Mouse (Mus musculus) MEL (cell line): Measurements from ENCODE around the gene Btnl6. TPM values are rescaled to one million over a fixed set of nuclear protein-coding genes. Genes with fewer than 3 reads are reported as not detected.

ENCODE experiments used
- DNase-seq: peaks from one replicate; pipeline ENCODE4 v3.0.0; 2011; ENCODE audit warnings: low read depth, low spot score
- H3K27ac ChIP-seq: 2 replicates; pipeline ENCODE4 v1.5.1; 2012; ENCODE audit warnings: low read depth, mild to moderate bottlenecking, control low read depth, low read length, moderate library complexity; ENCODE audit not compliant: control insufficient read depth
- H3K27me3 ChIP-seq, 2 experiments: fragments of 150-350 bp in 1 of 2; sonication (generic) in 1 of 2; 2 replicates each; pipeline ENCODE4 v1.6.1; 2012; ENCODE audit warnings: low read length in 2 of 2, mild to moderate bottlenecking in 2 of 2, improper control_type of control experiment in 1 of 2, moderate library complexity in 1 of 2; ENCODE audit not compliant: insufficient read depth in 2 of 2, control insufficient read depth in 1 of 2
- H3K36me3 ChIP-seq, 2 experiments: 2 replicates each; pipeline ENCODE4 v1.6.1; 2012 to 2014; ENCODE audit warnings: low read length in 2 of 2, improper control_type of control experiment in 1 of 2, inconsistent platforms in 1 of 2, mild to moderate bottlenecking in 1 of 2; ENCODE audit not compliant: insufficient read depth in 2 of 2, control insufficient read depth in 1 of 2
- H3K4me1 ChIP-seq, 2 experiments: fragments of 150-350 bp in 1 of 2; sonication (generic) in 1 of 2; 2 replicates each; pipeline ENCODE4 v1.6.1; 2012; ENCODE audit warnings: low read length in 2 of 2, improper control_type of control experiment in 1 of 2, mild to moderate bottlenecking in 1 of 2; ENCODE audit not compliant: insufficient read depth in 2 of 2, control insufficient read depth in 1 of 2
- H3K4me3 ChIP-seq, 2 experiments: fragments of 150-350 bp in 1 of 2; sonication (generic) in 1 of 2; 2 replicates each; pipeline ENCODE4 v1.5.1; 2012; ENCODE audit warnings: low read depth in 2 of 2, low read length in 2 of 2, mild to moderate bottlenecking in 2 of 2, moderate library complexity in 2 of 2, control low read depth in 1 of 2, improper control_type of control experiment in 1 of 2; ENCODE audit not compliant: control insufficient read depth in 1 of 2, insufficient read depth in 1 of 2
- H3K79me2 ChIP-seq: 2 replicates; pipeline ENCODE4 v1.6.1; 2012; ENCODE audit warnings: mild to moderate bottlenecking, low read length, moderate library complexity; ENCODE audit not compliant: control insufficient read depth, poor library complexity, insufficient read depth
- H3K9ac ChIP-seq: 2 replicates; pipeline ENCODE4 v1.6.1; 2012; ENCODE audit warnings: low read depth, mild to moderate bottlenecking, control low read depth, low read length, moderate library complexity; ENCODE audit not compliant: control insufficient read depth, poor library complexity, severe bottlenecking
- H3K9me3 ChIP-seq: fragments of 150-350 bp; sonication (generic); replicated peaks from 2 replicates; pipeline ENCODE4 v1.6.1; 2012; ENCODE audit warnings: mild to moderate bottlenecking, low read length, improper control_type of control experiment, moderate library complexity; ENCODE audit not compliant: insufficient read depth
- CHD1 ChIP-seq: IDR thresholded peaks from 2 replicates; pipeline ENCODE4 v1.6.1; 2012; ENCODE audit warnings: low read depth, mild to moderate bottlenecking, inconsistent platforms, low read length, improper control_type of control experiment
- CTCF ChIP-seq, 3 experiments: IDR thresholded peaks in 2 of 3; conservative IDR thresholded peaks in 1 of 3; 2 replicates each; pipeline ENCODE4 v1.5.1; 2011 to 2012; ENCODE audit warnings: low read length in 3 of 3, low read depth in 2 of 3, mild to moderate bottlenecking in 2 of 3, improper control_type of control experiment in 1 of 3, inconsistent platforms in 1 of 3, mixed read lengths in 1 of 3, moderate library complexity in 1 of 3; ENCODE audit not compliant: control insufficient read depth in 1 of 3, insufficient read depth in 1 of 3, poor library complexity in 1 of 3, severe bottlenecking in 1 of 3
- ELF1 ChIP-seq: IDR thresholded peaks from 2 replicates; pipeline ENCODE4 v1.6.1; 2014; ENCODE audit warnings: low read depth, mild to moderate bottlenecking, inconsistent platforms, low read length, improper control_type of control experiment, moderate library complexity
- JUND ChIP-seq: IDR thresholded peaks from 2 replicates; pipeline ENCODE4 v1.6.1; 2011; ENCODE audit warnings: low read depth, mild to moderate bottlenecking, improper control_type of control experiment, low read length
- MEF2A ChIP-seq: IDR thresholded peaks from 2 replicates; pipeline ENCODE4 v1.6.1; 2014; ENCODE audit warnings: low read depth, mild to moderate bottlenecking, inconsistent platforms, low read length, improper control_type of control experiment; ENCODE audit not compliant: poor library complexity, insufficient replicate concordance, severe bottlenecking; ENCODE audit errors: extremely low read depth
- POLR2A ChIP-seq, 2 experiments: IDR thresholded peaks; 2 replicates each; pipeline ENCODE4 v1.6.1; 2011 to 2012; ENCODE audit warnings: low read length in 2 of 2, mild to moderate bottlenecking in 2 of 2, control low read depth in 1 of 2, improper control_type of control experiment in 1 of 2, low read depth in 1 of 2, moderate library complexity in 1 of 2; ENCODE audit not compliant: control insufficient read depth in 1 of 2, insufficient read depth in 1 of 2, poor library complexity in 1 of 2
- POLR2AphosphoS2 ChIP-seq: IDR thresholded peaks from 2 replicates; pipeline ENCODE4 v1.6.1; 2011; ENCODE audit warnings: low read length, improper control_type of control experiment
- RAD21 ChIP-seq: IDR thresholded peaks from 2 replicates; pipeline ENCODE4 v1.6.1; 2011; ENCODE audit warnings: mild to moderate bottlenecking, low read depth, low read length, improper control_type of control experiment
- RCOR1 ChIP-seq: IDR thresholded peaks from 2 replicates; pipeline ENCODE4 v1.6.1; 2012; ENCODE audit warnings: low read depth, mild to moderate bottlenecking, inconsistent platforms, low read length, improper control_type of control experiment
- SIN3A ChIP-seq: IDR thresholded peaks from 2 replicates; pipeline ENCODE4 v1.6.1; 2012; ENCODE audit warnings: low read length, improper control_type of control experiment, inconsistent platforms
- SMC3 ChIP-seq: IDR thresholded peaks from 2 replicates; pipeline ENCODE4 v1.6.1; 2011; ENCODE audit warnings: low read depth, low read length, improper control_type of control experiment
- UBTF ChIP-seq: IDR thresholded peaks from 2 replicates; pipeline ENCODE4 v1.6.1; 2012; ENCODE audit warnings: low read depth, mild to moderate bottlenecking, inconsistent platforms, low read length, improper control_type of control experiment, moderate library complexity, borderline replicate concordance; ENCODE audit not compliant: insufficient read depth
- USF1 ChIP-seq: IDR thresholded peaks from 2 replicates; pipeline ENCODE4 v1.6.1; 2014; ENCODE audit warnings: low read depth, mild to moderate bottlenecking, inconsistent platforms, low read length, improper control_type of control experiment, moderate library complexity
- ZC3H11A ChIP-seq: IDR thresholded peaks from 2 replicates; pipeline ENCODE4 v1.6.1; 2012; ENCODE audit warnings: low read depth, mild to moderate bottlenecking, inconsistent platforms, low read length, improper control_type of control experiment
- polyA plus RNA-seq, 2 experiments: library from polyadenylated mRNA; stranded (reverse) in 1 of 2; unstranded in 1 of 2; fragments of >175 nt in 1 of 2; fragments of >200 nt in 1 of 2; gene quantifications; 2 replicates each; pipeline versions ENCODE4 v1.2.1 to v1.2.4; 2012; ENCODE audit warnings: low replicate concordance in 2 of 2, low read depth in 1 of 2; ENCODE audit not compliant: insufficient read length in 2 of 2, insufficient read depth in 1 of 2, missing spikeins in 1 of 2
- total RNA-seq: library from RNA; depleted of rRNA; stranded (reverse); fragments of 300-350 nt; gene quantifications from 2 replicates; pipeline ENCODE4 v1.2.3, GENCODE M21; 2012

The Btnl6 gene
- total and polyA plus RNA-seq, 3 experiments, result not detected

DNA sequence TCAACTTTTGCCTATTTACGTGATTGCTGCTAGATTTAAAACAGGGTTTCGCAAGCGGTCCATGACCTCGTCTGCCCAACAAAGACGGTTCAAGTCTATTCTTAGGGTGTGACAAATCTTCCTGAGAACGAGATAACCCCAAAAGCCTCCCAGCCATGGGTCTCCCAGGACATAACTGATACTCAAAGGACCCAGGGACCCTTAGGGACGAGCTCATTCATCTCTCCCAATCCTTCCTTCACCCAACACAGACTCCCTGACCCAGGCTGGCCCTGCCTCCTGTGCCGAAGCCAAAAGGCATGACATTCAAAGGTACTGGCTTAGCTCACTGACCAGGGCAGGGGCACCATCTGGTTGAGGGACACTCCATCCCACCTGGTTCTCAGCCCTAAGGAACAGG is 39.3 kb upstream of the Btnl6 start:
- no peak overlapping the region for H3K27ac ChIP-seq
- TF ChIP-seq POLR2A (IDR thresholded peaks at IDR 0.05; ENCODE audit: control insufficient read depth in 1 of 2, insufficient read depth in 1 of 2, low read depth in 1 of 2, low read length in 2 of 2, poor library complexity in 1 of 2) (no peak), ZC3H11A (no peak), ELF1 (no peak), POLR2AphosphoS2 (no peak), MEF2A (no peak), UBTF (no peak), SIN3A (no peak)
- no peaks in the 10 kb centered on the region; a peak in 2 of 4 replicates for H3K27me3 ChIP-seq
- H3K36me3 ChIP-seq, result peaks cover 0 to 8% of the 10 kb centered on the region in 2 experiments; a peak in 2 of 4 replicates
- no peaks in the 10 kb centered on the region for H3K79me2 ChIP-seq
- DNase-seq, result no peak
- H3K4me3 ChIP-seq, result no peak overlapping the region
- peaks cover 5 to 13% of the 10 kb centered on the region in 2 experiments for H3K4me1 ChIP-seq
- no peaks in the 10 kb centered on the region for H3K9me3 ChIP-seq
- no peak overlapping the region for H3K9ac ChIP-seq

DNA sequence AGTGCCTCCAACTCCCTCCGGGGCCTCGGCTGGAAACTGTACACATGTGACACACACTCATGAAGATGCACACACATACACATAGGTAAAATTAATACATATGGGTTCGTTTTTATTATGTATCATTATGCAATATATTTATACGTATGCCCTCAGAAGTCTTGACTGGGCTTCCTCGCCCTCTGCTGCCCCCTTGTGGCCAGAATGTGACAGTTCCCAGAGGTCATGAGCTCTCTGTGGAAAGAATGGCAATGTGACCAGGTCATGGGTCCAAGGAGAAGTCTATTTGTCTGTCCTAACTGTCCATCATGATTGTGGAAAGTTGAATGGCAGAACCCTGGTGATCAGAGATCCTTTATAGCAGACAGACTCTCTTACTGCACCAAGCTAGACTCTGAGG is 38.3 kb upstream of the Btnl6 start:
- Histone ChIP-seq H3K4me3 (no peak overlapping the region), H3K79me2 (no peaks in the 10 kb centered on the region), H3K36me3 (peaks cover 0 to 4% of the 10 kb centered on the region in 2 experiments; a peak in 2 of 4 replicates), H3K27me3 (no peaks in the 10 kb centered on the region; a peak in 2 of 4 replicates), H3K9ac (no peak overlapping the region)
- peak; percentile 75 for DNase-seq
- TF ChIP-seq RAD21 (peak; percentile 74), CHD1 (no peak), ZC3H11A (peak; percentile 60), SMC3 (peak; percentile 82), USF1 (0 out of 2 replicates have a peak, but pooled peaks have one; percentile 10), CTCF (IDR thresholded peaks at IDR 0.05 in 2 of 3, conservative IDR thresholded peaks at IDR 0.05 in 1 of 3; ENCODE audit: control insufficient read depth in 1 of 3, insufficient read depth in 1 of 3, low read depth in 2 of 3, low read length in 3 of 3, poor library complexity in 1 of 3, severe bottlenecking in 1 of 3) (peak; percentile 88 to 91 (median 89))
- TF ChIP-seq, all 39 proteins: peak for 5
- H3K4me1 ChIP-seq, result peaks cover 3 to 7% of the 10 kb centered on the region in 2 experiments
- no peak overlapping the region for H3K27ac ChIP-seq
- H3K9me3 ChIP-seq, result no peaks in the 10 kb centered on the region

DNA sequence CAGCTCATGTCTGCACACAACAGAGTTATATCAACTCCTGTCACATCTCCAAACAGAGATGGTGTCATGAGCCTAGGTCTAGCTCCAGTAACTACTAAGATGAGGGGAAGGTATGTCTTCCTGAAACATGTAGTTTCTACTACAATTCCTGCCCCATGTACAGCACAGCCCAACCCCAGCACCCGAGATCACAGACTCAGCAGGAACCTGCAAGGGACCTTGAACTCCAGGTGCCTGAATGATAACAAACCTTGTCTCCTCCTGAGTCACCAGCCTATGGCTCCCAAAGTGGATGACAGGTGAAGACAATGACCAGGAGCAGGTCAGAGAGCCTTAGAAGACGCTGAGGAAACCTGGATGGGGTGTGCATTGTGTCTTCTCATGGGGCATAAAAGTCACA is 32.7 kb upstream of the Btnl6 start:
- no peaks in the 10 kb centered on the region for H3K36me3 ChIP-seq
- H3K9ac ChIP-seq, result no peak overlapping the region
- no peaks in the 10 kb centered on the region for H3K79me2 ChIP-seq
- H3K27me3 ChIP-seq, result no peaks in the 10 kb centered on the region; a peak in 2 of 4 replicates
- H3K9me3 ChIP-seq, result no peaks in the 10 kb centered on the region
- H3K4me1 ChIP-seq, result no peaks in the 10 kb centered on the region
- no peak overlapping the region for H3K4me3 ChIP-seq
- H3K27ac ChIP-seq, result no peak overlapping the region
- DNase-seq, result no peak
- TF ChIP-seq JUND (no peak), RCOR1 (no peak), UBTF (no peak), MEF2A (no peak)
